Mouse (Mus musculus) adrenal gland, postnatal 10 days (tissue): ENCODE measurements at regions not wholly inside any gene's neighbourhood (a gene's known extent, or its start where the extent isn't known, plus 50 kb on each side); places are given as distances from the start of the nearest gene placed in this dataset.
A peak's percentile ranks its signal among the peaks of the same experiment; 100 is the strongest.

ENCODE experiments used
- DNase-seq: peaks from one replicate; pipeline ENCODE4 v3.0.0; 2021; ENCODE audit warnings: mixed read lengths

GRCm38 (mm10) chr7:133230806-133231205 lies 106.7 kb upstream of the Ctbp2 start:
- DNase-seq, result no peak

- DNase-seq, result no peak
Measured at GRCm38 (mm10) chr7:133223948-133224652, 99.9 kb upstream of the Ctbp2 start.

GRCm38 (mm10) chr7:133212328-133212727 lies 88.2 kb upstream of the Ctbp2 start:
- DNase-seq, result no peak

- DNase-seq, result no peak
Measured at GRCm38 (mm10) chr7:133205704-133206103, 81.5 kb upstream of the Ctbp2 start.

- no peak for DNase-seq
Measured at GRCm38 (mm10) chr7:133204485-133204884, 80.3 kb upstream of the Ctbp2 start.

GRCm38 (mm10) chr7:133203933-133204332 lies 79.8 kb upstream of the Ctbp2 start:
- no peak for DNase-seq

GRCm38 (mm10) chr7:133202092-133202880 lies 78.1 kb upstream of the Ctbp2 start:
- DNase-seq, result no peak

- peak; percentile 26 for DNase-seq
Measured at GRCm38 (mm10) chr7:133199046-133199445, 74.9 kb upstream of the Ctbp2 start.

- DNase-seq, result no peak
Measured at GRCm38 (mm10) chr7:133189880-133190462, 65.8 kb upstream of the Ctbp2 start.

- DNase-seq, result peak; percentile 82
Measured at GRCm38 (mm10) chr7:133185931-133186601, 61.9 kb upstream of the Ctbp2 start.

- no peak for DNase-seq
Measured at GRCm38 (mm10) chr7:133184905-133185594, 60.9 kb upstream of the Ctbp2 start.

GRCm38 (mm10) chr7:133181388-133181787 lies 57.2 kb upstream of the Ctbp2 start:
- DNase-seq, result no peak

- DNase-seq, result no peak
Measured at GRCm38 (mm10) chr7:133177179-133177575, 53.0 kb upstream of the Ctbp2 start.

- DNase-seq, result peak; percentile 62
Measured at GRCm38 (mm10) chr7:133176256-133177178, 52.4 kb upstream of the Ctbp2 start.
